Mouse (Mus musculus) yolk sac, embryonic 10.5 days (tissue): ENCODE results near the gene Rbms3.

Source experiments
- DNase-seq: peaks from one replicate; pipeline ENCODE4 v3.0.0-alpha.2; 2017; ENCODE audit warnings: low spot score

Rbms3 gene

DNA sequence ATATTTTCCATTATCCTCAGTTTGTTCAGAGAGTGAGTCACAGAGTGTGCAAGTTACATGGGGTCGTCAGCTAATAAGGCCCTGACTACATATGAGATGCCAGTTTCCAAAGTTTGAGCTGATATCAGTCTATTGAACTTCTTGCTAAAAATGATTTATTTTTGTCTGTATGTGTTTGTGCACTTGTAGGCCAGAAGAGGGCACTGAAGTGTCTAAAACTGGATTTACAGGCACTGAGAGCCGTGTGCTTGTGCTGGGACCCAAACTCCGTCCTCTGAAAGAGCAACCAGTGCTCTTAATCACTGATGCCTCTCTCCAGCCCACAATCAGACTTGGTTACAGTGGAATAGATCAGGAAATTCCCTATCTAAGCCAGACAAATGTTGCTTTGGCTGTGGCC is 882.8 kb downstream of the Rbms3 start:
- no peak for DNase-seq

DNA sequence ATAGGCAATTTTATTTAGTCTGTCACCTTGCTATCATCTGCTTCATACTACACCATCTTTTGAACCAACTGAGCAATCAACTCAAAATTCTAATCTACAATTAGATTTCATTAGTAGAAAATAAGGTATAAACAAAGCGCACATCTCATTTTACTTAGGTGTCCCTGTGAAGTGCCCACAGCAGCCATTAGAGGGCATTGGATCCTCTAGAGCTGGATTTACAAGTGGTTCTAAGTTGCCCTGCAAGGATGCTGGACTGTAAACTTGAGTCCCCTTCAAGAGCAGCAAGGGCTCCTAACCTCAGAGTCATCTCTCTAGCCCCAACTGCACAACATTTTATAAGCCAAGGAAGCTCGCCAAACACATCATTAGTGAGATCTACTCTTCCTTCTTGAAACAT is 891.9 kb downstream of the Rbms3 start:
- no peak for DNase-seq

- DNase-seq = no peak
These were observed 900.5 kb downstream of the Rbms3 start for GRCm38 (mm10) chr9:116729172-116729571.

DNA sequence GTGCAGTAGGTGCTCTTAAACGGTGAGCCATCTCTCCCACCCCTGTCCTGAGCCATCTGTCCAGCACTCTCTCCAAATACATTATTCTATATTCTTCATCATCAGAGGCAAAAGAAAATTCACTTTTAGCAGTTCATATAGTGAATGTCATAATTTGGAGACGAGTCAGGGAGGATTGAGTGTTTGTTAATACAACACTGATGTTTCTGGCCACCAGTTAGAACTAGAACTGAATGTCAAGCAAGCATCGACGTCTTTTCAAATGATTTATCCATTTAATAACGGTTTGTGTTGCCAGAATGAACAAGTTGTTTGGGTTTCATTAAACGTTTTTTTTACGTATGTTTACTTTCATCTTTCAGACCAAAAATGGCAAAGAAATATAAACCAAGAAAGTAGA is 901.1 kb downstream of the Rbms3 start:
- DNase-seq = no peak

GRCm38 (mm10) chr9:116728093-116728492 is 901.6 kb downstream of the Rbms3 start:
- DNase-seq = no peak

DNA sequence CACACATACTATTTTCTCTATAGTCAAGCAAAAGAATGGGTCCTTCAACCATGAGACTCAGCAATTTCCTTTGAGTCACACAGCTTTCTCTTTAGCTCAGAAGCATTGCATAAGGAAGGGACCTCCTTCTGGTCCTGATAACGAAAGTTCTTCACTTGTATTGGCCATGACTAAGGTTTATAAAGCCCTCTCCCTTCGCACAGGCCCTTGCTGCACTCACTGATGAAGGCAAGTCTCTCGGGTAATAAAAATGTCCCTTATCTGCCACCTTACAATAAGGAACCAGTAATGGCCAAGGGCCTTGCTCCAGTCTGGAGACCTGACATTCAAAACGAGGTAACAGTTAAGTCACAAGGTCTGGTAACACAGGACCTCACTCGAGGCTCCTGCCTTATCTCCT is 905.1 kb downstream of the Rbms3 start:
- no peak for DNase-seq

DNA sequence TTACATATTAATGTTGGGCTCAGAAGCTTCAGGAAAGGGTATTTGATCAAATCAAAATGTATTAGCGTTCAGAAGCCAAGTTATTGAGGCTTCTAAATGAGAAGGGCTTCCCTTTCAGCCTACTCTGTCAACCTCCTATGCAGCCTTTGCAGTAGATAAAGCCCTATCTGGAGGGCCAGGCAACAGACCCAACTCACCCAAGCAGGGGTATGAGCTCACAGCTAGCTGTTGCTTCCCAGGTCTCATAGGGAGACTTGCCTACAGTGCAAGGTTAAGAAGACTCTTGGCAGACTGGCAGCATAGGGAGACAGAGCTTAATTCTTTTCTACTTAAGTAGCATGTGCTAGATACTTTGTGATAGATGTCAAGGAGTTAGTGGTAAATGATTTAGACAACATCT is 926.6 kb downstream of the Rbms3 start:
- DNase-seq = no peak

DNA sequence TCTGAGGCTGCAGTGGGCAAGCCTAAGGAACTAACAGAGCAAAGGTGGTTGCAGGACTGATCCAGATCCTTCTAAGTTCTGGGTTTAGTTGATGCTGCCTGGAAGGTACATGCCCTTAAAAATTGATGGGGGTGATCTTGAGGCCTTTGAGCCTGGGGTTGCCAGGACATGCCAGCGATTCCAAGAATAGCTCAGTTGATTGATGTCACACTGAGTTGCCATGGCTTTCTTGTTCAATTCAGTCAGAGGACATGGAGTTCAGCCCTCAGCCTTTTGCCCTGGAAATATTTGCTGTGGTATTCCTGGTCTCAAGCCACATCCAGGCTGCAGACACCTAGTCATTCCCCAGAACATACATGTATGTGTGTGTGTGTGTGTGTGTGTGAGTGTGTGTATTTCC is 927.1 kb downstream of the Rbms3 start:
- no peak for DNase-seq

- DNase-seq = no peak
These were observed 928.1 kb downstream of the Rbms3 start for GRCm38 (mm10) chr9:116701511-116702179.

- no peak for DNase-seq
These were observed 941.1 kb downstream of the Rbms3 start for GRCm38 (mm10) chr9:116688615-116689014.

- DNase-seq = no peak
These were observed 952.6 kb downstream of the Rbms3 start for GRCm38 (mm10) chr9:116677142-116677541.

- no peak for DNase-seq
These were observed 953.3 kb downstream of the Rbms3 start for GRCm38 (mm10) chr9:116676445-116676844.

DNA sequence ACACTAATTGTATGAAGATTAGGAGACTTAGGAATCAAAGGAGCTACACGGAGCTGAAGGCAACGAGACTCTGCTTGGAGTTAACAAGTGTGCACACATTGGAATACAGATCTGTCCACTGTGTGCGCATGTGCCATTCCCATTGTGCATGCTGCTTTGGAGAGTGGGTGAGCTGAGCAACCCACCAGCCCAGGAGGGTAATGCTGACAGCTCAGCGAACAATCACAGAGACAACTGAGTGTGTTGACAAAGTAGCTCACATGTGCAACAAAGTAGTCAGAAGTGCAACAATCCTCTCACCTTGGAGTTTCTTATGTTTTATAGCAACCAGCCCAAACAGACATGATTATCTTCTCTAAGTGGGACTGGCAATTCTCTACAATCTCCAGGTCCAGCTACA is 955.5 kb downstream of the Rbms3 start:
- DNase-seq = no peak

GRCm38 (mm10) chr9:116661026-116661425 is 968.7 kb downstream of the Rbms3 start:
- DNase-seq = no peak

- no peak for DNase-seq
These were observed 969.8 kb downstream of the Rbms3 start for GRCm38 (mm10) chr9:116659936-116660335.

- no peak for DNase-seq
These were observed 972.6 kb downstream of the Rbms3 start for GRCm38 (mm10) chr9:116657141-116657540.

DNA sequence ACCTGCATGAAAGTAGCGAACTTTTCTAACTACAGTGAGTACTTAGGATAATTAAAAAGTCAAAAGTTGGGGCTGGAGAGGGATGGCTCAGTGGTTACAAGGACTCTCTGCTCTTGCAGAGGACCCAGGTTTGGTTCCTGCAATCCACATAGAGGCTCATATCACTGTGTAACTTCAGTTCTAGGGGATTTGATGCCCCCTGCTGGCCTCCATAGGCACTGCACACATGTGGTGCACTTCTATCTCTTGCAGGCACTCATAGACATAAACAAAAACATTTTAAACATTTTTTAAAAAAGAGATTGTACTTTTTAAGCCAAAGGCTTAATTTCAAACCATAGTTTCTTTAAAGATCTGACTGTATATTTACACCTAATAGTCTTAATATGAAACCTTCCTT is 978.3 kb downstream of the Rbms3 start:
- DNase-seq = no peak

GRCm38 (mm10) chr9:116649955-116650354 is 979.8 kb downstream of the Rbms3 start:
- no peak for DNase-seq

DNA sequence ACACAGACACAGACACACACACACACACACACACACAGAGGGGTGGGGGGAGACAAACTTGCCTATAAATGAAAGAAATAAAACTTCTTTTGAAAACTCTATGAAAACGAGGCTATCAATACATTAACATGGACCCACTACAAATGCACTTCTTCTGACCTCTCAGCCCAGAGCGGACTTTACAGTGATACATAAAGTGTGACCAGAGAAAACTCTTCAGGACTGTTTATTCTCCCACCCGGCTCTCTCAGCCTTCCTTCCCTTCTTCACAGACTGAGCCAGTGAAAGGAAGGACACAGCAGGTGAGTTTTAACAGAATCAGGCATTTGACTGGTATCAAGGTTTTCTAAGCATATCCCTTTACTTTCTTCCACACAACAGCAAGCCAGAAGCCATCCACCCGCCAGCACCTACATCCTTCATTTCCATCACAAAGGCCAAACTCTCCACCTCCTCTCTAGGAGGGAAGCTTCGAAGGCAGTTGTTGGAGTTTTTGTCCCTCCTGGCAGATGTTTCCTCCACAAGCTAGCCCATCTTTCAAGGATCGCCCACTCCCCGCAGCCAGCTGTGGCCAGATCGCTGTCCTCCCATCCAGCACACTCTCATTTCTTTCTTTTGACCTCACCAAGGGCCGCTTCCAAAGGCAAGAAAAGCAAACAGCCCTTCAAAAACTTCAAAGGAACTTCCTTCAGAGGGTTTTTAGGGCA is 980.5 kb downstream of the Rbms3 start:
- DNase-seq = no peak

GRCm38 (mm10) chr9:116644616-116645015 is 985.1 kb downstream of the Rbms3 start:
- DNase-seq = no peak

GRCm38 (mm10) chr9:116640302-116640679 is 989.4 kb downstream of the Rbms3 start:
- no peak for DNase-seq

GRCm38 (mm10) chr9:116639597-116640301 is 990.0 kb downstream of the Rbms3 start:
- peak; percentile 57 for DNase-seq

DNA sequence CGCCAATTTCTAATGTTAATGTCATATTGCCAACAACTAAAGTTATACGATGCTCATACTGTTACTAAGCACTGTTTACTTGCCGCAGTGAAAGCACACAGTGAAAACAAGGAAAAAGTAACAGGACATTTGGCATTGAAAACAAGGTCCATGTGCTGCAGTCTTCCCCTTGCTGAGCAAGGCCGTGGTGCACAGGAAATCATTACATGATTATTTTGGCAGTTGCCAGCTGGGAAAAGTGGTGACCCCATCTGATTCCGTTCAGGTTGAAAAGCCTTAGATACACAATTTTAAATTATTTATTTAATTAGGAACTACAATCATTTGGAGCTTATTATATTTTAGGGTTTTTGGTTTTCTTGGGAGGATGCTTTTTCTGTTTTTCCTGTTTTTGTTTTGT is 995.9 kb downstream of the Rbms3 start:
- DNase-seq = no peak
